Mouse (Mus musculus): ENCODE results near the gene Vmn2r6.
"Not testable (repeated sequence)": the region's sequence is repeated elsewhere in the genome, so short reads cannot be mapped to it uniquely, and the experiment has no call there.

GRCm38 (mm10) chr3:64565730-64566129 lies at the start of gene Vmn2r6:
- TF ChIP-seq POLR2A (IDR thresholded peaks at IDR 0.05; ENCODE audit: low read depth, low read length); CTCF (IDR thresholded peaks at IDR 0.05; ENCODE audit: extremely low read depth, insufficient read depth, insufficient read length, insufficient replicate concordance): not testable (repeated sequence)

Measured in spleen, adult 2 months (tissue).